In the genomic region with DNA sequence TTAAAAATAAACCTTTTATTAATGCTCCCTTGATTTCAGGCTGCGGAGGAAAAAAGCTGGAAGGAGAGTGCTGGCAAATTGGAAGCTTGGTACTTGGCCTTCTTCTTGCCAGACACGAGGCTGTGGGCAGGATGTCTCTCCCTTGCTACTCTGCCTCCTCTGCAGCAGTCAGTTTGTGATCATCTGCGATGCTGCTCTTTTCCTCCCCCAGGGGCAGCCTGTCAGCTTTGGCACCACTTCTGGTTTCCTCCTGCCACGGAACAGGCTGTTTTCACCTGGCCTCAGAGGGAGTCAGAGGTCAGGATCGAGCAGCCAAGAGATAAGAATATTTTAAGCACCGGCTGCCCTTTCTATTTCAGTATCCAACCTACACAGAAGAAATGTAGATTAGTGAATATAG, we compare ENCODE assay signal across 10 mouse cellular contexts. TPM values are rescaled to one million over a fixed set of nuclear protein-coding genes. Genes with fewer than 3 reads are reported as not detected.
DNase-seq lines count a peak whose midpoint lies in the region; TF ChIP-seq lines count a peak whose summit lies in the region.
"Had no signal": no experiment of that assay in that cellular context is flagged by ENCODE, and none has a peak within 500 bp of the region (broad histone marks: within the 10 kb centered on the region; RNA-seq: fewer than 3 reads in every experiment).

No protein-coding gene starts in this region.

- H3K9ac ChIP-seq in MEL (ENCODE audit: control insufficient read depth, low read depth, low read length, poor library complexity, severe bottlenecking), result no peak overlapping the region
- H3K9ac ChIP-seq: limb, embryonic 15.5 days had no signal

- no peak for TF ChIP-seq EP300 in MEL (IDR thresholded peaks at IDR 0.05; ENCODE audit: low read depth in 1 of 2, low read length in 2 of 2)

- no peak for TF ChIP-seq POLR2A in MEL (IDR thresholded peaks at IDR 0.05; ENCODE audit: control insufficient read depth in 1 of 2, insufficient read depth in 1 of 2, low read depth in 1 of 2, low read length in 2 of 2, poor library complexity in 1 of 2)

- no peak overlapping the region for H3K27ac ChIP-seq in MEL (ENCODE audit: control insufficient read depth, low read depth, low read length)
- no peak overlapping the region for H3K27ac ChIP-seq in embryonic facial prominence, embryonic 10.5 days (replicated peaks)
- H3K27ac ChIP-seq: gastrocnemius, adult 2 months; limb, embryonic 15.5 days had no signal

- TF ChIP-seq RAD21 in MEL (IDR thresholded peaks at IDR 0.05; ENCODE audit: low read depth, low read length), result no peak

- intact Hi-C loops in heart, postnatal 36 days (cut with DNase I), result loop anchor here (5.0 kb wide), 1 partner anchor 204 kb away; no protein-coding TSS in a partner anchor

- no peak overlapping the region for H3K4me3 ChIP-seq in MEL (ENCODE audit: control insufficient read depth in 1 of 2, insufficient read depth in 1 of 2, low read depth in 2 of 2, low read length in 2 of 2)
- H3K4me3 ChIP-seq in embryonic facial prominence, embryonic 10.5 days, result no peak overlapping the region
- H3K4me3 ChIP-seq: gastrocnemius, adult 2 months; limb, embryonic 15.5 days had no signal

- H3K79me2 ChIP-seq in MEL (ENCODE audit: control insufficient read depth, insufficient read depth, low read length, poor library complexity), result no peaks in the 10 kb centered on the region

- WGBS in embryonic facial prominence, embryonic 10.5 days, result 19% methylated on average over 6 of the region's 6 CpGs

- no peaks in the 10 kb centered on the region for H3K9me3 ChIP-seq in MEL (replicated peaks; ENCODE audit: insufficient read depth, low read length)
- no peaks in the 10 kb centered on the region for H3K9me3 ChIP-seq in embryonic facial prominence, embryonic 10.5 days
- H3K9me3 ChIP-seq: limb, embryonic 15.5 days had no signal

- no peaks in the 10 kb centered on the region for H3K27me3 ChIP-seq in MEL (ENCODE audit: control insufficient read depth in 1 of 2, insufficient read depth in 2 of 2, low read length in 2 of 2)
- H3K27me3 ChIP-seq in embryonic facial prominence, embryonic 10.5 days (replicated peaks; ENCODE audit: low read depth, poor library complexity, severe bottlenecking), result no peaks in the 10 kb centered on the region
- H3K27me3 ChIP-seq: limb, embryonic 15.5 days had no signal

- H3K36me3 ChIP-seq in MEL (ENCODE audit: control insufficient read depth in 1 of 2, insufficient read depth in 2 of 2, low read length in 2 of 2), result peaks cover 0 to 2% of the 10 kb centered on the region in 2 experiments; a peak in 2 of 4 replicates
- no peaks in the 10 kb centered on the region for H3K36me3 ChIP-seq in embryonic facial prominence, embryonic 10.5 days (replicated peaks)
- H3K36me3 ChIP-seq: limb, embryonic 15.5 days had no signal

- peaks cover 0 to 5% of the 10 kb centered on the region in 2 experiments; a peak in 2 of 4 replicates for H3K4me1 ChIP-seq in MEL (ENCODE audit: control insufficient read depth in 1 of 2, insufficient read depth in 2 of 2, low read length in 2 of 2)
- peaks cover 7% of the 10 kb centered on the region for H3K4me1 ChIP-seq in embryonic facial prominence, embryonic 10.5 days
- H3K4me1 ChIP-seq: limb, embryonic 15.5 days had no signal

- TF ChIP-seq CTCF in MEL (IDR thresholded peaks at IDR 0.05 in 2 of 3, conservative IDR thresholded peaks at IDR 0.05 in 1 of 3; ENCODE audit: control insufficient read depth in 1 of 3, insufficient read depth in 1 of 3, low read depth in 2 of 3, low read length in 3 of 3, poor library complexity in 1 of 3, severe bottlenecking in 1 of 3), result no peak

- DNase-seq in adrenal gland, postnatal 25 days, result peak; percentile 2
- no peak for DNase-seq in adrenal gland, adult 2 months
- DNase-seq in MEL (ENCODE audit: low read depth, low spot score), result peak; percentile 14
- peak; percentile 13 for DNase-seq in embryonic facial prominence, embryonic 10.5 days (ENCODE audit: low spot score)
- peak; percentile 47 to 54 for DNase-seq in heart, postnatal 36 days
- DNase-seq in urinary bladder, adult 18-20 months (ENCODE audit: low spot score in 2 of 2), result no peak
- no peak for DNase-seq in kidney, postnatal 14 days
- DNase-seq in adrenal gland, postnatal 4 days (ENCODE audit: low spot score in 2 of 2), result no peak
- DNase-seq: gastrocnemius, adult 2 months had no signal

TF ChIP-seq in MEL, 35 proteins besides CTCF, POLR2A, EP300 and RAD21:
- TF ChIP-seq RCOR1 (IDR thresholded peaks at IDR 0.05; ENCODE audit: low read depth, low read length), result no peak
- no peak for TF ChIP-seq USF1 (IDR thresholded peaks at IDR 0.05; ENCODE audit: low read depth, low read length)
- no peak for TF ChIP-seq UBTF (IDR thresholded peaks at IDR 0.05; ENCODE audit: borderline replicate concordance, insufficient read depth, low read depth, low read length)
- no peak for TF ChIP-seq POLR2AphosphoS5 (IDR thresholded peaks at IDR 0.05; ENCODE audit: borderline replicate concordance, low read depth, low read length)
- no peak for TF ChIP-seq MAZ (IDR thresholded peaks at IDR 0.05; ENCODE audit: low read depth, low read length)
- TF ChIP-seq SMC3 (IDR thresholded peaks at IDR 0.05; ENCODE audit: low read depth, low read length), result no peak
- no peak for TF ChIP-seq MXI1 (IDR thresholded peaks at IDR 0.05; ENCODE audit: low read depth, low read length)
- no peak for TF ChIP-seq ELF1 (IDR thresholded peaks at IDR 0.05; ENCODE audit: low read depth, low read length)
TF ChIP-seq in MEL: peak in this region for 0.

RNA-seq across cellular contexts. Expression of a gene that starts 25.2 kb away (rescaled TPM):
- total RNA-seq in adrenal gland, postnatal 25 days (2021), result 1.2 and 2.0 TPM in 2 replicates
- 1 to 10 TPM; 1.4 to 2.6 TPM for total RNA-seq in adrenal gland, adult 2 months (2021)
- 1.1 and 1.8 TPM in 2 replicates for polyA plus RNA-seq in adrenal gland, adult 2 months (2012; rRNA removed)
- not detected in 2 replicates for total RNA-seq in MEL (2012; rRNA removed)
- polyA plus RNA-seq in MEL (2012; ENCODE audit: insufficient read depth in 1 of 2, insufficient read length in 2 of 2, low read depth in 1 of 2, low replicate concordance in 2 of 2, missing spikeins in 1 of 2), result not detected
- polyA plus RNA-seq in embryonic facial prominence, embryonic 10.5 days (2016; fragmentation: Nextera tagmentation; extraction: Ambion mirVana), result 6.2 and 7.0 TPM in 2 replicates
- total RNA-seq in heart, postnatal 36 days (2021), result 100 to 1,000 TPM; 105 to 107 TPM
- 10 to 100 TPM; 10.0 to 14.8 TPM for total RNA-seq in adrenal gland, postnatal 4 days (2021)

Comparison
In these comparisons a context has a peak if more than half of its experiments do, and no peak if none do; other contexts are left out.
1. DNase-seq: peak in adrenal gland, postnatal 25 days (single experiment), MEL (single experiment), embryonic facial prominence, embryonic 10.5 days (single experiment) and heart, postnatal 36 days (2 of 2); none in adrenal gland, adult 2 months (single experiment), urinary bladder, adult 18-20 months (0 of 2), kidney, postnatal 14 days (single experiment) and adrenal gland, postnatal 4 days (0 of 2).
2. RNA of a gene that starts 25.2 kb away (total RNA-seq): 105 to 107 TPM in heart, postnatal 36 days; 10.0 to 14.8 TPM in adrenal gland, postnatal 4 days, 1.4 to 2.6 TPM in adrenal gland, adult 2 months, 1.2 to 2.0 TPM in adrenal gland, postnatal 25 days and not detected in MEL; every median in the first group is over 4 times any median in the second.